Mouse (Mus musculus) urinary bladder, postnatal 14 days (tissue): ENCODE results near the gene Gm17783.
"Not testable (repeated sequence)": the region's sequence is repeated elsewhere in the genome, so short reads cannot be mapped to it uniquely, and the experiment has no call there.

Experiments
- DNase-seq: peaks from one replicate; pipeline ENCODE4 v3.0.0; 2021; ENCODE audit warnings: low spot score

Gene Gm17783

GRCm38 (mm10) chr16:45531950-45532349 is at the start of gene Gm17783:
Gene Gm17783 (minus strand): TSS chr16:45532050.
- DNase-seq = no peak

- DNase-seq = no peak
Observed at GRCm38 (mm10) chr16:45579883-45580282, 48.0 kb upstream of the Gm17783 start.

GRCm38 (mm10) chr16:45572307-45572706 is 40.5 kb upstream of the Gm17783 start:
- no peak for DNase-seq

- DNase-seq = no peak
Observed at GRCm38 (mm10) chr16:45561747-45562146, 29.9 kb upstream of the Gm17783 start.

GRCm38 (mm10) chr16:45551579-45551978 is 19.7 kb upstream of the Gm17783 start:
- no peak for DNase-seq

- no peak for DNase-seq
Observed at GRCm38 (mm10) chr16:45547982-45548381, 16.1 kb upstream of the Gm17783 start.

GRCm38 (mm10) chr16:45544341-45544740 is 12.5 kb upstream of the Gm17783 start:
- DNase-seq = no peak

- no peak for DNase-seq
Observed at GRCm38 (mm10) chr16:45542108-45542507, 10.3 kb upstream of the Gm17783 start.

GRCm38 (mm10) chr16:45538342-45538741 is 6.5 kb upstream of the Gm17783 start:
- not testable (repeated sequence) for DNase-seq

GRCm38 (mm10) chr16:45535009-45535408 is 3.2 kb upstream of the Gm17783 start, which contains the start of gene Slc9c1:
Gene Slc9c1 (plus strand): TSS chr16:45535309.
- no peak for DNase-seq

- DNase-seq = no peak
Observed at GRCm38 (mm10) chr16:45525551-45525950, 6.3 kb downstream of the Gm17783 start.

- DNase-seq = no peak
Observed at GRCm38 (mm10) chr16:45495326-45495725, 36.5 kb downstream of the Gm17783 start.

GRCm38 (mm10) chr16:45492927-45493326 is 38.9 kb downstream of the Gm17783 start, which contains the start of gene Gm609:
Gene Gm609 (minus strand): TSS chr16:45492969.
- no peak for DNase-seq

- no peak for DNase-seq
Observed at GRCm38 (mm10) chr16:45476991-45477390, 54.9 kb downstream of the Gm17783 start.

GRCm38 (mm10) chr16:45471836-45472235 is 60.0 kb downstream of the Gm17783 start:
- peak; percentile 17 for DNase-seq
